Mouse (Mus musculus) monocyte, adult 2 months (primary cell): ENCODE results near the gene Wdr6.

Experiments used
- DNase-seq, 2 experiments: peaks; one replicate each; pipeline ENCODE4 v3.0.0; 2022; ENCODE audit warnings: low spot score in 2 of 2, low read depth in 1 of 2

The Wdr6 gene

GRCm38 (mm10) chr9:108578545-108579343 lies at the start of gene Wdr6:
TSS of gene Wdr6 (minus strand) at chr9:108578739.
- peak in 1 of 2 experiments; percentile 56 for DNase-seq

- DNase-seq, result no peak
These were observed 49.6 kb upstream of the Wdr6 start for GRCm38 (mm10) chr9:108628141-108628540.

GRCm38 (mm10) chr9:108626498-108626897 lies 48.0 kb upstream of the Wdr6 start:
- no peak for DNase-seq

GRCm38 (mm10) chr9:108617301-108617700 lies 38.8 kb upstream of the Wdr6 start:
- DNase-seq, result no peak

GRCm38 (mm10) chr9:108611488-108611887 lies 32.9 kb upstream of the Wdr6 start:
- no peak for DNase-seq

GRCm38 (mm10) chr9:108608889-108609288 lies 30.4 kb upstream of the Wdr6 start:
- no peak for DNase-seq

GRCm38 (mm10) chr9:108607929-108608328 lies 29.4 kb upstream of the Wdr6 start:
- DNase-seq, result peak in 1 of 2 experiments; percentile 12

GRCm38 (mm10) chr9:108601986-108602385 lies 23.4 kb upstream of the Wdr6 start:
- no peak for DNase-seq

- DNase-seq, result no peak
These were observed 21.5 kb upstream of the Wdr6 start for GRCm38 (mm10) chr9:108600011-108600410.

GRCm38 (mm10) chr9:108599021-108599566 lies 20.6 kb upstream of the Wdr6 start:
- no peak for DNase-seq

- no peak for DNase-seq
These were observed 18.6 kb upstream of the Wdr6 start, which contains the start of gene P4htm for GRCm38 (mm10) chr9:108596998-108597764. TSS of gene P4htm (minus strand) at chr9:108597667.

GRCm38 (mm10) chr9:108594354-108594753 lies 15.8 kb upstream of the Wdr6 start:
- no peak for DNase-seq

GRCm38 (mm10) chr9:108591462-108591861 lies 12.9 kb upstream of the Wdr6 start:
- no peak for DNase-seq

- no peak for DNase-seq
These were observed 10.7 kb upstream of the Wdr6 start for GRCm38 (mm10) chr9:108589229-108589628.

- no peak for DNase-seq
These were observed 9.1 kb upstream of the Wdr6 start for GRCm38 (mm10) chr9:108587571-108588180.

GRCm38 (mm10) chr9:108579344-108579690 lies 778 bp upstream of the Wdr6 start:
- no peak for DNase-seq

- no peak for DNase-seq
These were observed 500 bp downstream of the Wdr6 start for GRCm38 (mm10) chr9:108577934-108578544.

- no peak for DNase-seq
These were observed 1.5 kb downstream of the Wdr6 start for GRCm38 (mm10) chr9:108577025-108577424.

- DNase-seq, result no peak
These were observed 2.9 kb downstream of the Wdr6 start for GRCm38 (mm10) chr9:108575321-108576297.

- no peak for DNase-seq
These were observed 3.6 kb downstream of the Wdr6 start for GRCm38 (mm10) chr9:108574921-108575320.
